Mouse (Mus musculus): ENCODE data around the gene Ado. TPM values are rescaled to one million over a fixed set of nuclear protein-coding genes. Genes with fewer than 3 reads are reported as not detected.

Ado gene
- polyA plus RNA-seq, 1 experiment from 2014 or later = 75.9 TPM

DNA sequence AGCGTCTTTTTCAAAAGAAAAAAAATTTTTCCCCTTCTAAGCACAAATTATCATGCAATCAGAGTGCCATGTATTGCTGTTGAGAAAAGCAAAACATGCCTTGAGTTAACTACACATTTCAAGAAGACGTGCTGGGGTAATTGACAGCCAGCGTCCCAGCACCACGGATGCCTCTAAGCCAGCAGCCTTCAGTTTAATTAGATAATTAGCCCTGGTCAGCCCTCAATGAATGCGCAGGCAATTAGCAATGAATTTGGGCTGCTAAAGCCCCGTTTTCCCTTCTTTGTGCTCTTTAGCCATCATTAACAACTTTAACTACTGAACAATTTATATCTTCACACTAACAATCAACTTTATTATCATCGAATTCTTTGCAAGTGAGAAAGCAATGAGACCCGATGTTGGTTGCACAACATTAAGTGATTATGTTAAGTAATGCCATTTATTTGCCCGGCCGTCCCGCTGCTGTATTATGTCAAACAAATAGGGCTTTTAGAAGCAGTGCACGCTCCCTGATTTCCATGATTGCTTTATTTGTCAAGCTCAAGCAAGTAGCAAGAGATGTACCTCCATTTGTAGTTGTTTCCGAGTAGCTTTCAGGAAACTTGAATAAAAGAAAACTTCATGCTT is 11.1 kb upstream of the Ado start:
- Histone ChIP-seq H3K4me3 (no peak overlapping the region), H3K27me3 (peaks cover 19% of the 10 kb centered on the region; the same call in 1 of the 2 replicates), H3K4me2 (replicated peaks) (no peak overlapping the region), H3K9ac (replicated peaks) (no peak overlapping the region), H3K9me3 (no peaks in the 10 kb centered on the region), H3K4me1 (peaks cover 8% of the 10 kb centered on the region; the same call in 1 of the 2 replicates), H3K27ac (replicated peaks) (no peak overlapping the region), H3K36me3 (no peaks in the 10 kb centered on the region)
- WGBS = 47% methylated on average over 13 of the region's 13 CpGs
- ATAC-seq (ENCODE audit: low FRiP score, low read depth) = 0 out of 2 replicates have a peak, but pooled peaks have one; percentile 30

DNA sequence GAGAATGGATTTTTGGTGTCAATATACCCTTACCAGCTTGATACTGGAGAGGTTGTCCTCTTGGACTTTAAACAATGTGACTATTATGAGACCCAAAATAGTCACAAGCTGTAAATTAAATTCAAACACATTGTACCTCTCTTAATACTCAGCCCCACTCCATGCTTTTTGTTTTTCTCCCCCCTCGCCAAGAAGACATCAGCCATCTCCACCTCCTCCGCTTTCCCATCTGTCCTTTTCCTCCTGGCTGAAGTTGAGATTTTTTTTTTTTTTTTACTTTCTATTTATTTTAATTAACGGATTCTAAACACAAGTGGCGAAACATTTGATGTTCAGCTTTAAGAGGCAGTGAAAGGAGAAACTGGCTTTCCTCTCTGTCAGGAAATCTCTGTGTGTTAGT is 9.3 kb upstream of the Ado start:
- Histone ChIP-seq H3K9me3 (no peaks in the 10 kb centered on the region), H3K27ac (replicated peaks) (no peak overlapping the region), H3K36me3 (no peaks in the 10 kb centered on the region), H3K4me1 (peaks cover 8% of the 10 kb centered on the region; the same call in 1 of the 2 replicates), H3K4me2 (replicated peaks) (no peak overlapping the region), H3K27me3 (peaks cover 3% of the 10 kb centered on the region; the same call in 1 of the 2 replicates), H3K4me3 (no peak overlapping the region), H3K9ac (replicated peaks) (no peak overlapping the region)
- ATAC-seq (ENCODE audit: low FRiP score, low read depth) = no peak
- WGBS = 83% methylated on average over 4 of the region's 4 CpGs

- Histone ChIP-seq H3K4me3 (peak overlapping the region; percentile 89), H3K9me3 (no peaks in the 10 kb centered on the region), H3K9ac (replicated peaks) (peak overlapping the region; percentile 91), H3K27ac (replicated peaks) (peak overlapping the region; percentile 96), H3K4me2 (replicated peaks) (peak overlapping the region; percentile 95), H3K4me1 (peaks cover 28% of the 10 kb centered on the region), H3K36me3 (no peaks in the 10 kb centered on the region), H3K27me3 (peaks cover 5% of the 10 kb centered on the region; the same call in 1 of the 2 replicates)
- 0% methylated on average over 61 of the region's 73 CpGs for WGBS
- ATAC-seq (ENCODE audit: low FRiP score, low read depth) = peak; percentile 56
These were observed 397 bp downstream of the Ado start for GRCm38 (mm10) chr10:67548261-67548854.

DNA sequence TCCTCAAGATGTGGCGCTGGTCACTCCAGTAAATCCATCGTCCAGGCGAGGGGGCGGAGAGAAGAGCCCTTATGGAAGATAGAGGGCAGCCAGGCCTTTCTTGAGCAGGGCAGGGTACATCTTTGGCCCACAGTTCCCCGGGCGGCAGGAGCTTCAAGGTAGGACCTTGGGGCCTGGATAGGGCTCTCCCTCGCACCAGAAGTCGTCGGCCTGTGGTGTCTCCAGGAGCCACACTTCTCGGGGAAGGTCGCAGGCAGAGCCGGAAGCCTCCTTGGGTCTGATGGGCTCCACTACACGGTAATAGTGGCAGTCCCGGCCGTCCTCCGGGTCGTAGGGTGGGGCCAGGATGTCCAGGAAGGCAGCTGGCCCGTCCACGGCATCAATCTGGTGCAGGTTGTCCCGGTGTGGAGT is 900 bp downstream of the Ado start:
- Histone ChIP-seq H3K9ac (replicated peaks) (peak overlapping the region; percentile 91), H3K36me3 (no peaks in the 10 kb centered on the region), H3K27me3 (peaks cover 5% of the 10 kb centered on the region; the same call in 1 of the 2 replicates), H3K4me3 (peak overlapping the region; percentile 89), H3K9me3 (no peaks in the 10 kb centered on the region), H3K27ac (replicated peaks) (peak overlapping the region; percentile 96; the same call in 1 of the 2 replicates), H3K4me2 (replicated peaks) (peak overlapping the region; percentile 95), H3K4me1 (peaks cover 28% of the 10 kb centered on the region)
- under 1% methylated on average over 20 of the region's 20 CpGs for WGBS
- peak; percentile 2; the same call in 1 of the 2 replicates for ATAC-seq (ENCODE audit: low FRiP score, low read depth)

DNA sequence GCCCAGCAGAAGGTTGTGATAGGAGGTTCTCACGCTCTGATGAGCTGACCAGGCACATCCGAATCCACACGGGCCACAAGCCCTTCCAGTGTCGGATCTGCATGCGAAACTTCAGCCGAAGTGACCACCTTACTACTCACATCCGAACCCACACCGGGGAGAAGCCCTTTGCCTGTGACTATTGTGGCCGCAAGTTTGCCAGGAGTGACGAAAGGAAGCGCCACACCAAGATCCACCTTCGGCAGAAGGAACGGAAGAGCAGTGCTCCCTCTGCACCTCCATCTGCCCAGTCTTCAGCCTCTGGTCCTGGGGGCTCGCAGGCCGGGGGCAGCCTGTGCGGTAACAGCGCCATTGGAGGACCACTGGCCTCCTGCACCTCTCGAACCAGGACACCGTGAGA is 8.2 kb downstream of the Ado start:
- Histone ChIP-seq H3K9ac (replicated peaks) (no peak overlapping the region), H3K4me1 (peaks cover 34% of the 10 kb centered on the region), H3K4me3 (peak overlapping the region; percentile 12; the same call in 1 of the 2 replicates), H3K36me3 (no peaks in the 10 kb centered on the region), H3K9me3 (no peaks in the 10 kb centered on the region), H3K4me2 (replicated peaks) (0 out of 2 replicates have a peak overlapping the region, but pooled peaks have one; percentile 5), H3K27me3 (peaks cover 66% of the 10 kb centered on the region), H3K27ac (replicated peaks) (no peak overlapping the region)
- ATAC-seq (ENCODE audit: low FRiP score, low read depth) = no peak
- WGBS = 7% methylated on average over 19 of the region's 19 CpGs

GRCm38 (mm10) chr10:67539401-67539730 is 9.4 kb downstream of the Ado start:
- H3K4me3 ChIP-seq = no peak overlapping the region
- ATAC-seq (ENCODE audit: low FRiP score, low read depth) = no peak
- no peak overlapping the region for H3K9ac ChIP-seq (replicated peaks)
- H3K36me3 ChIP-seq = no peaks in the 10 kb centered on the region
- peaks cover 79% of the 10 kb centered on the region for H3K27me3 ChIP-seq
- WGBS = 33% methylated on average over 6 of the region's 6 CpGs
- no peaks in the 10 kb centered on the region for H3K9me3 ChIP-seq
- H3K4me2 ChIP-seq (replicated peaks) = no peak overlapping the region
- H3K27ac ChIP-seq (replicated peaks) = no peak overlapping the region
- peaks cover 39% of the 10 kb centered on the region for H3K4me1 ChIP-seq

- H3K4me3 ChIP-seq = peak overlapping the region; percentile 62
- H3K27ac ChIP-seq (replicated peaks) = no peak overlapping the region
- H3K4me1 ChIP-seq = peaks cover 39% of the 10 kb centered on the region
- WGBS = 1% methylated on average over 50 of the region's 50 CpGs
- H3K36me3 ChIP-seq = no peaks in the 10 kb centered on the region
- ATAC-seq (ENCODE audit: low FRiP score, low read depth) = no peak
- peaks cover 84% of the 10 kb centered on the region for H3K27me3 ChIP-seq
- H3K9ac ChIP-seq (replicated peaks) = 0 out of 2 replicates have a peak overlapping the region, but pooled peaks have one; percentile 11
- H3K4me2 ChIP-seq (replicated peaks) = peak overlapping the region; percentile 96
- H3K9me3 ChIP-seq = no peaks in the 10 kb centered on the region
These were observed 10.0 kb downstream of the Ado start for GRCm38 (mm10) chr10:67538585-67539400.

- H3K4me3 ChIP-seq = peak overlapping the region; percentile 62
- H3K27ac ChIP-seq (replicated peaks) = no peak overlapping the region
- 0 out of 2 replicates have a peak overlapping the region, but pooled peaks have one; percentile 11 for H3K9ac ChIP-seq (replicated peaks)
- no peaks in the 10 kb centered on the region for H3K36me3 ChIP-seq
- no peaks in the 10 kb centered on the region for H3K9me3 ChIP-seq
- peaks cover 91% of the 10 kb centered on the region for H3K27me3 ChIP-seq
- H3K4me2 ChIP-seq (replicated peaks) = peak overlapping the region; percentile 96
- under 1% methylated on average over 19 of the region's 19 CpGs for WGBS
- no peak for ATAC-seq (ENCODE audit: low FRiP score, low read depth)
- peaks cover 39% of the 10 kb centered on the region for H3K4me1 ChIP-seq
These were observed 10.6 kb downstream of the Ado start for GRCm38 (mm10) chr10:67538106-67538505.

- Histone ChIP-seq H3K4me3 (peak overlapping the region; percentile 62), H3K4me1 (peaks cover 39% of the 10 kb centered on the region), H3K27me3 (peaks cover 91% of the 10 kb centered on the region), H3K9ac (replicated peaks) (peak overlapping the region; percentile 48), H3K36me3 (no peaks in the 10 kb centered on the region), H3K27ac (replicated peaks) (no peak overlapping the region), H3K9me3 (no peaks in the 10 kb centered on the region), H3K4me2 (replicated peaks) (peak overlapping the region; percentile 96)
- WGBS = under 1% methylated on average over 51 of the region's 51 CpGs
- peak; percentile 85 for ATAC-seq (ENCODE audit: low FRiP score, low read depth)
These were observed 11.4 kb downstream of the Ado start for GRCm38 (mm10) chr10:67537151-67537994.

GRCm38 (mm10) chr10:67536621-67537141 is 12.1 kb downstream of the Ado start:
- Histone ChIP-seq H3K27me3 (peaks cover 93% of the 10 kb centered on the region), H3K9ac (replicated peaks) (peak overlapping the region; percentile 45), H3K4me3 (peak overlapping the region; percentile 62), H3K36me3 (no peaks in the 10 kb centered on the region), H3K27ac (replicated peaks) (no peak overlapping the region), H3K4me1 (peaks cover 39% of the 10 kb centered on the region), H3K9me3 (no peaks in the 10 kb centered on the region), H3K4me2 (replicated peaks) (peak overlapping the region; percentile 96)
- peak; percentile 29 for ATAC-seq (ENCODE audit: low FRiP score, low read depth)
- 0% methylated on average over 24 of the region's 32 CpGs for WGBS

- peak overlapping the region; percentile 16; the same call in 1 of the 2 replicates for H3K9ac ChIP-seq (replicated peaks)
- WGBS = under 1% methylated on average over 35 of the region's 35 CpGs
These were observed 12.8 kb downstream of the Ado start for GRCm38 (mm10) chr10:67535972-67536371.

More at GRCm38 (mm10) chr10:67535972-67536371, 12.8 kb downstream of the Ado start:
- no peaks in the 10 kb centered on the region for H3K9me3 ChIP-seq
- no peaks in the 10 kb centered on the region for H3K36me3 ChIP-seq
- H3K27ac ChIP-seq (replicated peaks) = no peak overlapping the region
- peak; percentile 32 for ATAC-seq (ENCODE audit: low FRiP score, low read depth)
- peak overlapping the region; percentile 96 for H3K4me2 ChIP-seq (replicated peaks)
- H3K27me3 ChIP-seq = peaks cover 92% of the 10 kb centered on the region
- peak overlapping the region; percentile 62 for H3K4me3 ChIP-seq
- peaks cover 39% of the 10 kb centered on the region for H3K4me1 ChIP-seq

Measured in midbrain, embryonic 12.5 days (tissue).